Comparison of ENCODE assay signal across 17 mouse cellular contexts in the genomic region with DNA sequence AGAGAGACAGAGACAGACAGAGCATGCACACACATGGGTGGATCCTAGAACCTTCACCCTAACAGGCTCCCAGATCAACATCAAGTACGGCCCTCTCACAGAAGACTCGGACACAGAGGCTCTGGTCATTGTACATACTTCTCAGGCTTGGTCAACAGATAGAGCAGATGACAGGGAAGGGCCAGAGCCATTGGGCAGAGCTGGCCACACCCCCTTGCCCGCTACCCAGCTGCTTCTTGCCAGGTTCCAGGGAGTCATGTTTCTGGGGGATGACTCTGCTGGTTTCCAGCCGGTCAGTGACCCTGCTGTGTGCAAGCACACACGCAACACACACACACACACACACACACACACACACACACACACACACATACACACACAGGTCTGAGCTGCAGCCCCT. TPM values are rescaled to one million over a fixed set of nuclear protein-coding genes. Genes with fewer than 3 reads are reported as not detected.
DNase-seq lines count a peak whose midpoint lies in the region; ATAC-seq and TF ChIP-seq lines count a peak whose summit lies in the region.
"Had no signal": no experiment of that assay in that cellular context is flagged by ENCODE, and none has a peak within 500 bp of the region (broad histone marks: within the 10 kb centered on the region; RNA-seq: fewer than 3 reads in every experiment).

No protein-coding gene starts in this region.

- no peaks in the 10 kb centered on the region for H3K27me3 ChIP-seq in heart, embryonic 11.5 days (ENCODE audit: control insufficient read depth, insufficient read depth, low read length)
- no peaks in the 10 kb centered on the region for H3K27me3 ChIP-seq in liver, postnatal 0 days (ENCODE audit: insufficient read depth, low read length)
- no peaks in the 10 kb centered on the region for H3K27me3 ChIP-seq in forebrain, embryonic 12.5 days
- H3K27me3 ChIP-seq: neural tube, embryonic 12.5 days had no signal

- DNase-seq in heart, adult 11 months = peak; percentile 89
- peak; percentile 35 for DNase-seq in liver, postnatal 0 days
- DNase-seq in liver = no peak
- peak; percentile 89 for DNase-seq in gastrocnemius, adult 2 months
- DNase-seq in skeletal muscle tissue, adult 2 months (ENCODE audit: low read depth, low spot score) = peak; percentile 93
- DNase-seq: cerebellum, postnatal 36 days; forebrain, postnatal 0 days; heart, adult 18-20 months; kidney, postnatal 36 days; layer of hippocampus, postnatal 36 days had no signal

- TF ChIP-seq EP300 in liver, postnatal 0 days (IDR thresholded peaks at IDR 0.05; ENCODE audit: low read depth) = no peak

- no peak overlapping the region for H3K9ac ChIP-seq in heart, embryonic 11.5 days (ENCODE audit: low read depth, low read length)
- H3K9ac ChIP-seq in liver, postnatal 0 days (replicated peaks) = no peak overlapping the region
- no peak overlapping the region for H3K9ac ChIP-seq in forebrain, embryonic 12.5 days
- H3K9ac ChIP-seq: forebrain, postnatal 0 days; neural tube, embryonic 12.5 days had no signal

- intact Hi-C loops in gastrocnemius, adult 2 months (cut with DNase I) = no loop called here

- TF ChIP-seq CTCF in liver, postnatal 0 days (IDR thresholded peaks at IDR 0.05; ENCODE audit: low read depth) = no peak
- TF ChIP-seq CTCF in gastrocnemius, adult 2 months (IDR thresholded peaks at IDR 0.05) = no peak

- H3K27ac ChIP-seq in heart, embryonic 11.5 days (ENCODE audit: low read depth, low read length) = no peak overlapping the region
- H3K27ac ChIP-seq in liver, postnatal 0 days (ENCODE audit: low read depth) = no peak overlapping the region
- H3K27ac ChIP-seq in gastrocnemius, adult 2 months = peak overlapping the region; percentile 91
- no peak overlapping the region for H3K27ac ChIP-seq in forebrain, embryonic 12.5 days
- H3K27ac ChIP-seq: neural tube, embryonic 12.5 days had no signal

- no peak overlapping the region for H3K4me3 ChIP-seq in heart, embryonic 11.5 days (ENCODE audit: low read depth, low read length)
- H3K4me3 ChIP-seq in liver, postnatal 0 days (ENCODE audit: low read depth, low read length) = no peak overlapping the region
- peak overlapping the region; percentile 57 for H3K4me3 ChIP-seq in gastrocnemius, adult 2 months
- no peak overlapping the region for H3K4me3 ChIP-seq in forebrain, embryonic 12.5 days (replicated peaks)
- H3K4me3 ChIP-seq: neural tube, embryonic 12.5 days had no signal

- ATAC-seq in heart, embryonic 11.5 days (replicated peaks; ENCODE audit: insufficient number of reproducible peaks, low FRiP score, low TSS enrichment) = no peak
- peak; percentile 85 for ATAC-seq in liver, postnatal 0 days
- ATAC-seq in forebrain, embryonic 12.5 days (ENCODE audit: low FRiP score) = no peak
- ATAC-seq: forebrain, postnatal 0 days; midbrain, embryonic 16.5 days; Patski had no signal

- H3K4me2 ChIP-seq in heart, embryonic 11.5 days = no peak overlapping the region
- no peak overlapping the region for H3K4me2 ChIP-seq in liver, postnatal 0 days (ENCODE audit: low read depth, low read length)
- H3K4me2 ChIP-seq in forebrain, embryonic 12.5 days = no peak overlapping the region
- H3K4me2 ChIP-seq: neural tube, embryonic 12.5 days had no signal

- no peaks in the 10 kb centered on the region for H3K9me3 ChIP-seq in heart, embryonic 11.5 days (replicated peaks; ENCODE audit: control insufficient read depth, low read length)
- H3K9me3 ChIP-seq in liver, postnatal 0 days (ENCODE audit: low read length) = no peaks in the 10 kb centered on the region
- no peaks in the 10 kb centered on the region for H3K9me3 ChIP-seq in forebrain, embryonic 12.5 days
- H3K9me3 ChIP-seq: neural tube, embryonic 12.5 days had no signal

- 51% methylated on average over 5 of the region's 5 CpGs for WGBS in heart, embryonic 11.5 days (ENCODE audit: insufficient replicate concordance)
- WGBS in liver, postnatal 0 days (ENCODE audit: insufficient replicate concordance) = 47% methylated on average over 5 of the region's 5 CpGs
- 61% methylated on average over 5 of the region's 5 CpGs for WGBS in forebrain, embryonic 12.5 days

- no peaks in the 10 kb centered on the region for H3K36me3 ChIP-seq in heart, embryonic 11.5 days (ENCODE audit: control insufficient read depth, insufficient read depth, low read length)
- no peaks in the 10 kb centered on the region for H3K36me3 ChIP-seq in liver, postnatal 0 days (replicated peaks; ENCODE audit: insufficient read depth, low read length)
- no peaks in the 10 kb centered on the region for H3K36me3 ChIP-seq in forebrain, embryonic 12.5 days (replicated peaks)
- H3K36me3 ChIP-seq: neural tube, embryonic 12.5 days had no signal

- H3K4me1 ChIP-seq in heart, embryonic 11.5 days (ENCODE audit: control insufficient read depth, insufficient read depth, low read length) = peaks cover 11% of the 10 kb centered on the region
- H3K4me1 ChIP-seq in liver, postnatal 0 days (ENCODE audit: insufficient read depth) = peaks cover 5% of the 10 kb centered on the region; the same call in 1 of the 2 replicates
- no peaks in the 10 kb centered on the region for H3K4me1 ChIP-seq in forebrain, embryonic 12.5 days
- H3K4me1 ChIP-seq: neural tube, embryonic 12.5 days had no signal

RNA-seq across cellular contexts. Expression of gene Scn4a, which starts 2.2 kb away (rescaled TPM):
- polyA plus RNA-seq in heart, embryonic 11.5 days (2014; fragmentation: Nextera tagmentation; extraction: Ambion mirVana) = 0.07 and 0.38 TPM in 2 replicates
- polyA plus RNA-seq in liver, postnatal 0 days (2015; fragmentation: Nextera tagmentation; extraction: Ambion mirVana) = 0.04 and 0.06 TPM in 2 replicates
- 100 to 1,000 TPM; 439 to 468 TPM for total RNA-seq in gastrocnemius, adult 2 months (2021)
- polyA plus RNA-seq in forebrain, embryonic 12.5 days (2016; fragmentation: Nextera tagmentation; extraction: Ambion mirVana) = 0.03 TPM in 1 of 2 replicates, not detected in the other
- total RNA-seq: forebrain, postnatal 0 days; layer of hippocampus, postnatal 36 days had no signal
- polyA plus RNA-seq: midbrain, embryonic 16.5 days had no signal

RNA-seq across cellular contexts. Expression of gene Prr29, which starts 14.4 kb away (rescaled TPM):
- polyA plus RNA-seq in heart, embryonic 11.5 days (2014; fragmentation: Nextera tagmentation; extraction: Ambion mirVana) = 0.14 TPM in 1 of 2 replicates, not detected in the other
- polyA plus RNA-seq in liver, postnatal 0 days (2015; fragmentation: Nextera tagmentation; extraction: Ambion mirVana) = not detected in 2 replicates
- 1 to 10 TPM; 3.9 to 6.5 TPM for total RNA-seq in gastrocnemius, adult 2 months (2021)
- not detected in 2 replicates for polyA plus RNA-seq in forebrain, embryonic 12.5 days (2016; fragmentation: Nextera tagmentation; extraction: Ambion mirVana)
- total RNA-seq: forebrain, postnatal 0 days; layer of hippocampus, postnatal 36 days had no signal
- polyA plus RNA-seq: midbrain, embryonic 16.5 days; neural tube, embryonic 12.5 days; Patski had no signal

RNA-seq across cellular contexts. Expression of gene Cd79b, which starts 36.3 kb away (rescaled TPM):
- polyA plus RNA-seq in heart, embryonic 11.5 days (2014; fragmentation: Nextera tagmentation; extraction: Ambion mirVana) = 0.73 and 1.3 TPM in 2 replicates
- 34.8 and 36.0 TPM in 2 replicates for polyA plus RNA-seq in liver, postnatal 0 days (2015; fragmentation: Nextera tagmentation; extraction: Ambion mirVana)
- total RNA-seq in gastrocnemius, adult 2 months (2021) = under 1 TPM; 0.28 to 0.64 TPM
- 0.74 and 0.88 TPM in 2 replicates for polyA plus RNA-seq in forebrain, embryonic 12.5 days (2016; fragmentation: Nextera tagmentation; extraction: Ambion mirVana)

RNA-seq across cellular contexts. Expression of gene Icam2, which starts 37.0 kb away (rescaled TPM):
- 73.2 and 76.2 TPM in 2 replicates for polyA plus RNA-seq in heart, embryonic 11.5 days (2014; fragmentation: Nextera tagmentation; extraction: Ambion mirVana)
- polyA plus RNA-seq in liver, postnatal 0 days (2015; fragmentation: Nextera tagmentation; extraction: Ambion mirVana) = 11.4 and 12.6 TPM in 2 replicates
- 1 to 10 TPM; 4.2 to 6.2 TPM for total RNA-seq in gastrocnemius, adult 2 months (2021)
- 8.1 and 9.8 TPM in 2 replicates for polyA plus RNA-seq in forebrain, embryonic 12.5 days (2016; fragmentation: Nextera tagmentation; extraction: Ambion mirVana)
- polyA plus RNA-seq: Patski had no signal

RNA-seq across cellular contexts. Expression of gene Gh, which starts 49.2 kb away (rescaled TPM):
- polyA plus RNA-seq in heart, embryonic 11.5 days (2014; fragmentation: Nextera tagmentation; extraction: Ambion mirVana) = not detected in 2 replicates
- polyA plus RNA-seq in liver, postnatal 0 days (2015; fragmentation: Nextera tagmentation; extraction: Ambion mirVana) = 0.13 and 0.21 TPM in 2 replicates
- total RNA-seq in gastrocnemius, adult 2 months (2021) = not detected
- not detected in 2 replicates for polyA plus RNA-seq in forebrain, embryonic 12.5 days (2016; fragmentation: Nextera tagmentation; extraction: Ambion mirVana)
- total RNA-seq: forebrain, postnatal 0 days; heart, adult 18-20 months; layer of hippocampus, postnatal 36 days had no signal
- polyA plus RNA-seq: forebrain, postnatal 0 days; heart, postnatal 0 days; limb, embryonic 14.5 days; neural tube, embryonic 12.5 days; Patski had no signal

Comparison
In these comparisons a context has a peak if more than half of its experiments do, and no peak if none do; other contexts are left out.
1. RNA of gene Cd79b, which starts 36.3 kb away (polyA plus RNA-seq): 34.8 to 36.0 TPM in liver, postnatal 0 days; 0.73 to 1.3 TPM in heart, embryonic 11.5 days and 0.74 to 0.88 TPM in forebrain, embryonic 12.5 days; every median in the first group is over 10 times any median in the second.